Mouse (Mus musculus): ENCODE data around the gene Tex13c3. TPM values are rescaled to one million over a fixed set of nuclear protein-coding genes. Genes with fewer than 3 reads are reported as not detected.

Gene Tex13c3
- polyA plus RNA-seq (2012; ENCODE audit: low replicate concordance): not detected in 2 replicates

DNA sequence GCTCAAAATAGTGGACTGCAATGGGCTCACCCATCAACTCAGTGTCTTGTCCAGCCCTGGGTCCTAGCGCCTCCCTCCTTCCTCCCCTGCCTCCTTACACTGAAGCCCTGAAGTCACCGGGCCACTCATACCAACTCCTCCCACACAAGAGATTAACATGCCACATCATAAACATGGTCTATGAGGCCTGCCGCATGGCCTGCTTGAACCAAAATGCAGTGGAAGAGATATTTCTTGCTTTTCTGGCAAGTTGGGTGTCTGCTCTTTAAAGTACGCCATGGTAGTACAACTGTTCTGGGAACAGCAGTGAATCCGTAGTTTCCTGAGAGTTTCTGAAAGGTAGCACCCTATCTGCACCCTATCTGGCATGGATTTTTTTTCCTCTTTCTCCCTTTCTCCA, at the start of gene Tex13c3:
Tex13c3 (minus strand) TSS at position 101 of the 400 bp plus-strand sequence.

All from leukemia stem cell, adult 10-12 weeks (primary cell).